Mouse (Mus musculus) WW6 (cell line): ENCODE measurements at regions not wholly inside any gene's neighbourhood (a gene's known extent, or its start where the extent isn't known, plus 50 kb on each side); places are given as distances from the start of the nearest gene placed in this dataset.

Experiments used
- DNase-seq: peaks from one replicate; pipeline ENCODE4 v3.0.0-alpha.2; 2013; ENCODE audit warnings: low read depth, low spot score

DNA sequence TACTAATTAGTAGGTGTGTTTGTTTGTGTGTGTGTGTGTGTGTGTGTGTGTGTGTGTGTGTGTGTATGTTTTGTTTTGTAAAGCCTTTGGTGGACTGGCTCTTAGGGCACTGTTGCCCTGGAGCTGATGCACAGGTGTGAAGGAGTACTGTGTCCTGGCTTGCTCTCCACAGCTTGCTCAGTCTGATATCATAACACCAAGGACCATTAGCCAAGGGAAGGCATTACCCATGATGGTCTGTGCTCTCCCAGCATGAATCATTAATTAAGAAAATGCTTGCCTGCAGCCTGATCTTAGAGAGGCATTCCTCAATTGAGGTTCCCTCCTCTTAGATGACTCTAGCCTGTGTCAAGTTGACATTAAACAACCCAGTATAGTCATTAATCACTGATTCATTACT lies 54.7 kb downstream of the Spry2 start:
- DNase-seq: no peak

DNA sequence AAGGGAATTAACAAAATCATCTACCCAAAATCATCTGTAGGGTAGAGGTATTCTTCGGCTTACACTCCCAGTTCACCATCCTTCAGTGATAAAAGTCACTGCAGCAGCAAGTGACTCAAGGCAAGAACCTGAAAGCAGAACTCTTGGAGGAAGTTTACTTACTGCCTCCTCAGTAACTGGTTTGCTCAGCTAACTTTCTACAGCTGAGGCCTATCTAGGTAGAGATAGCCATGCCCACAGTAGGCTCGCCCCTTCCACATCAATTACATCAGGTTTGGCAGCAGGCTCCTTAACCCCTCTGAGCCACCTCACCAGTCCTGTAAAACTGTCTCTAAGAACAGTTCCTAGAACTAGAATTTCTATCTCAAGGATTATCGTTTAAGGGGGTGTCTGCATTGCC lies 59.1 kb downstream of the Spry2 start:
- no peak for DNase-seq

DNA sequence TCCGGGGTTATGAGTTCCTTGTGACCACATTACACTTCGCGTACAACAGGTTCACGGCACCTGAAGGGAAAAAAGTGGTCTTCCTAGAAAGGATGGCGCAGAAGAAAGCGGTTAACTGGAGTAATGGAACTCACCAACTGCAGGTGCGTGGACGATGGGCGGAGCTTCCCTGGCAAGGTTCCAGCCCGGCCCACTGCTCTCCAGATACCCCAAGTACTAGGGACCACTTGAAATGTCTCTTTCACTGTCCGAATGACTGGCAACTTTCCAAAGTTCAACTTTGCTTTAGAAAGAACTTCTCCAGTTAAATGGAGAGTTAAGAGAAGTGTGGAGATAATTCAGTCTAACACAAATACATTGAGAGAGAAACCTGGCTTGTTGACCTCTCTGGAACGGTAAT lies 65.9 kb downstream of the Spry2 start:
- no peak for DNase-seq

DNA sequence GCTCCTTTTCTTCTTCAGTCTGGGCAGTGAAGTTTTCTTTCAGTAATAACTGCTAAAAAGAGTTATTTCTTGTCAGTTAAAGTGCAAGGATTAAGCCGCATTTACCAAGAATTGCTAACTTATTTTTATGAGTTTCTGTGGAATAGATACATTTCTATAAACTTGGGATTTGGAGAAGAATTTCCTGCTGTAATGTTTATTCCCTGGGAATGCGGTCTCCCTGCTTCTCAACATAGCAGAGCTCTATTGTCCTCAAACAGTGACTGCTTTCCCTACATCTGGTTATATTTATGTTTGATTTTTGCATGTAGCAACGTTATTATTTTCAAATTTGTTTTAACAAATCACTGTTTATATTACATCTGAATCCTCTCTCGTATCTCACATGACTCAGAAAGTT lies 66.3 kb downstream of the Spry2 start:
- DNase-seq: no peak

- DNase-seq: no peak
These were observed 73.5 kb downstream of the Spry2 start for GRCm38 (mm10) chr14:105823129-105823528.

DNA sequence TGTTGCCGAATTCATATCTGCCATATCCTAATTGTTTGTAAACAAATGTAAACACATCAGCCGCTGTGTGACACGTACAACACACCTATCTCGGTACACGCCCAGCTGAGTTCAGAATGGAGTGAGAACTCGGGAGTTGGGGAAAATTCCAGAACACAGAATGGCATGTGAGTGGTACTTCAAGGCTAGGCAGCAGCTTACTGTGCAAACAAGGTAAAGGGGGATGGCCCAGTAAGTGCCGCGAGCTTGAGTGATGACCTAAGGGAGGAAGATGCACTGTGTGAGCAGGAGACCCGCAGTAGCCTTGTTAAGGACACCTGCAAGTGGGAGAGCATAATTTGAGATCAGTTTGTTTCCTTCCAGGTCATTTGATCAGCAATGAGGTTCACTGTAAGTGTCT lies 74.0 kb downstream of the Spry2 start:
- no peak for DNase-seq

DNA sequence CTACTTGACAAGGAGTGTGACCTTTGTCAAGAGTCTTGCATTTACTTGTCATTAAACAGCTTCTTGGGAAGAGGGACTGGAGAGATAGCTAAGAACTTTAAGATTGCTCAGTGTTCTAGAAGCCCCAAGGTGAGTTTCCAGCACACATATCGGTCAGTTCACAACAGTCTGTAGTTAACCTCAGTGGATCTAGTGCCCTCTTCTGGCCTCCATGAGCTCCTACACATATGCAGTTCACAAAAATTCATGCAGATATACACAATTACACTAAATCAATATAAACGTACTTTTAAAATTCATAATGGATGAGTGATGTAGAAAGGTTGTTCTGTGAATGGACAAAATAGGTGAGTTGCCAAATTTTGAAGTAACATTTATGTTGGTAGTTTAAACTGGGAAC lies 77.1 kb downstream of the Spry2 start:
- no peak for DNase-seq

DNA sequence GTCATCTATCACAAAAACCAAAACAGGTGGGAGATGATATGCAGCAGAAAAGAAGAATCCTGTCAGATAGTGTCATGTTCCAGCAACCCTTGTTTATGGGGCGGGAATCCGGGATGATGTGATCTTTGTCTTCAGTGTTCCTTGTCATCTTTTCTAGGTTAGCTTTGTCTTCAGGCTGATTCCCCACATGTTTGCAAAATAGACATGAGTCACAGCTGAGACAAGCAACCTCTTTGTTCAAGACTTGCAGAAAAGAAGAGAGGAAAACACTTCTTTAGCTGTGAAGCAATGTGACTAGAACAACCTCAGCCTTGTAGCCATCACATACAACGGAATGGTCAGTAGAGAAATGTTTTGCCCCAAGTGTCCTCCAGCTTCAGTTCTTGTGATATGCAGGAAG lies 77.8 kb downstream of the Spry2 start:
- DNase-seq: no peak

GRCm38 (mm10) chr14:105817481-105817880 lies 79.1 kb downstream of the Spry2 start:
- DNase-seq: no peak

DNA sequence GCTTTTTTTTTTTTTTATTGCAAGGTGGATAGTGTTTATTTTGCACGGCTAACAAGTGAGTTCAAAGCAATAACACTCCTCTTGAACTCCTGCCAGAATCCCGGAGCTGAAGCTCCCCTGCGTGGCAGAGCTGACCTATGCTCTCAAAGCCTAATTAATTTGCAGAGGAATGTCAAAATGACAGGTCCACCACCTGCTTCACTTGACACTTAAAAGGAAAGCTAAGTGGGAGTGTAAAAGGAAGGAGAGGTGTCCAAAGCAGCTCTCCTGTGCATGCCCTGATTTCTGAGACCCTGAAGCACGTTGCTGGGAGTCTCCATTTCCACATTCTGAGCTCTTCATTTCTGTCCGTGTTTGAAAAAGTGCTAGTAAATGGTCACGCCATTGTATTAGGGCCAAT lies 80.8 kb downstream of the Spry2 start:
- no peak for DNase-seq

GRCm38 (mm10) chr14:105815281-105815680 lies 81.3 kb downstream of the Spry2 start:
- no peak for DNase-seq

- no peak for DNase-seq
These were observed 83.0 kb downstream of the Spry2 start for GRCm38 (mm10) chr14:105813661-105814060.

DNA sequence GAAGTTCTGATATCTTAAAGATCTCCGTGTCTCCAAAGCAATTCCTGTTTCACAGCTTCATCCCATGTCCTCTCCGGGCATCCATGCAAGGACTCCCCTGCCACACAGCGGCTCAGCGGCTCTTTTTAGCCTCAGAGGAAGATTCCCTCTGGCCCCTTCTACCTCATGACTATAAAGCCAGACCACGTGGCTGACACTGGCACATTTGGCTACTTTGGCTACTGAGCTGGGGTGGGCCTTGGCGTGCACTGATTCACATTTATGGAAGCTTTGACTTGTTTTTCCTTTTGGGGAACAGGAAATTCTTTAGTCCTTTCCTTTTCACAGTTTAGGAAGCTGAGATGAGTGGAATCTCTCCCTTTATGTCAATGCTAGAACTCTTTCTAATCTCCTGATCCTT lies 83.5 kb downstream of the Spry2 start:
- DNase-seq: no peak

DNA sequence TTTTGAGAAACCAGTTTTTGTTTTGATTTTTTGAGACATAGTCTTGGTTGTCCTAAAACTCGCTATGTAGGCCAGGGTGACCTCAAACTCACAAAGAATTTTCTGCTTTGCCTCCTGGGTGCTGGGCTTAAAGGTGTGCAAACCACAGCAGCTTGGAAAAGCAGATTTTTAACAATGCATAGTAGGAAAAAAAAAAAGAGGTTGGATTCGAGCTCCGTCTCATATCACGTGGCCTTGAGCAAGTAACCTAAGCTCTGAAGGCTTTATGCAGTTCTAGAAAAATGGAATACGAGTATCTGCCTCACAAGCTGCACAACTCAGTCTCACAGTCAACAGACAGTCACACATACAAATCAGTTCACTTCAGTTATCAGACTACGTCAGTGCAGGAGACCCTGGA lies 90.9 kb downstream of the Spry2 start:
- DNase-seq: no peak

GRCm38 (mm10) chr14:105805362-105805761 lies 91.3 kb downstream of the Spry2 start:
- no peak for DNase-seq

- no peak for DNase-seq
These were observed 91.9 kb downstream of the Spry2 start for GRCm38 (mm10) chr14:105804761-105805160.

DNA sequence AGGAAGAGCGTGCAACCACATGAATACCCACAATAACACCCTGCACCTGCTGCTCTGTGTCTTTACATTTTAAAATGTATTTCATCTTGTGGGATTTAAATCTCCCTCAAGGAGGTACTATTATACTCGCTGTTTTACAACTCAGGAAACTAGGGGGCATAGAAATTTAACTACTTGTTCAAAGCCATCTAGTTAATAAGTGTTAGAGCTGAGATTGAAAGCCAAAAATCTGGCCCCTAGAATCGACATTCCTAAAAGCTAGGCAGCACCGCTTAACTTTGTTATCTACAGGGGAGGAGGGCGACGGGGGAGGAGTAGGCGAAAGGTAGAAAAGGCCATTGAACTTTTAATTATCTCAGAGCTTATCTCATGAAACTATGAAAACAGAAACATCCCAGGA lies 93.3 kb downstream of the Spry2 start:
- DNase-seq: no peak

DNA sequence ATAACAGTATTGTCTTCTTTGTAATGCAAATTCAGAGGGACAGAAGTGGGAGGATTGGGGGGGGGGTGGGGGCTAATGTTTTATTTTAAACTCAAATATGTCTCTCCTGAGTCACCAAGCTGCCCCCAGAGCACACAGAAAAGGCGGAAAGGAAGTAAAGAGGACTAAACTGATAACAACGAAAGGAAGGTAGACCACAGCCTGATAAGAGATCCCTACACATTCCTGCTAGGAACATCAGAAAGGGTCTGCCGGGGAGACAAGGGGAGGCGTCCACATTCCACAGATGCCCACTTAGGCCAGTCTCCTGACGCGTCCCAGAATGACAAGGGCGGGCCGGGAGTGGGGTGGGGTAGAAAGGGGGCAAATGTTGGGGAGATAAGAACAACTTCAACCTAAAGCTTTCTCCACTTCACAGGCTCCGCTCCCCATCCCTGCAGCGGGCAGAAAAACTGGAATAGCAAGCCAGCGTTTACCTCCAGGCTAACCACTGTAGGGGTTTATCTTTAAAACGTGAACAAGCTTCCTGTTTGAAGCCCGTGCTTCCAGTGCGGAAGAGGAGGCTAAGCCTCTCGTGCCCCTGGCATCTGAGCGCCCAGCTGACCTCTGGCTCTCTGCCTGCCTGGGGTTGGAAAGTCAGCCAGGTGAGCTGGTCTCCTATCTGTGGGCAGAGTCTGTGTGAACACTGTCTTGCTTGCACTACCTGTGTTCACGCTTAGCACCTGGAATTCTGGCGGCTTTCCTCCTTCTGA lies 93.9 kb downstream of the Spry2 start:
- DNase-seq: no peak

- DNase-seq: no peak
These were observed 96.3 kb downstream of the Spry2 start for GRCm38 (mm10) chr14:105800142-105800925.

DNA sequence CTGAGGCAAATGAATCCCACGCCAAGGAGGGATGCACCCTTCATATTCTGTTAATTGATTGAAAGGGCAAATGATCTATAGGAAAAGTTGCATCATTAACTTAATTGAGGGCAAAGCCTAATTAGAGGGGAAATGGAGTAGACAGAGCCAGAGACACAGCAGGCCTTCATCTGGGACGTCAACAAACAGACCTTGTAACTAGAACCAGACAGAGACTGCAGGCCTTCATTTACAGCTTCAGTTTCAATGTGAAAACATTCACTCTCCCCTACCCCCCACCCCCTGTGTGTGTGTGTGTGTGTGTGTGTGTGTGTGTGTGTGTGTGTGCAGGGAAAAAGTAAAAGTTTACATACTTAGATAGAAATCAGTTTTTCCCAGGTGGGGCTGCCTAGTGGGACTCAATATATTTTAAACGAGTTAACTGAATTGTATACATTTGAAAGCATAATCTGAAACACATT lies 97.2 kb downstream of the Spry2 start:
- DNase-seq: no peak

DNA sequence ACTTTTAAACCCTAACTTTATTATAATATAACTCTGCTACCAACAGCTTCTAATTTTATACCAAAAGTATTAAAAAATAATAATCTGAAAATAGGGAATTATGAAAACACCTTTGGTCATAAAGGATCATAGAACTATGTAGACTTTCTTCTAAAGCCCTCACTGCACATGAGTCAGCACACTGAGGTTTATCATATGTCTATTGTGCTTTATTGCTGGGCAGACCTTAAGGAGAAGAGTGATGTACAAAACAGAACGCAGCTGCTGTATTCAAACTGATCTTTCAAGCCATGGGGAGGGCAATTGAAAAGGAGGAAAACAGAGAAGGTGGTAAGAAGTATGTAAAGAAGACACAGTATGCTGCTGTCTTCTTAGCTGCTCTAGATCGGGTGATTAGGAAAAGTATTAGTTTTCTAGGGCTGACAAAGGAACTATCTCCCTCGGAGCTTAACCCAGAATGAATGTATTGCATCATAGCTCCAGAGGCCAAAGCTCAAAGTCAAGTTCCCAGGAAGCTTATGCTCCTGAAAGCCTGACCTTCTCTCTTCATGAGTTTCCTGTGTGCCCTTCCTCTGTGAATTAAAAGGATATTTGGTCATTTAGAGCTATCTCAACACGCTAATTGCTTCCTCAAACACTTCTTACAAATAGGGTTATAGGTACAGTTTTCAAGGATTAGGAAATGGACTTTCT lies 103.5 kb downstream of the Spry2 start:
- no peak for DNase-seq

- DNase-seq: no peak
These were observed 106.2 kb downstream of the Spry2 start for GRCm38 (mm10) chr14:105790441-105790840.

- no peak for DNase-seq
These were observed 113.2 kb downstream of the Spry2 start for GRCm38 (mm10) chr14:105783428-105783827.
